Mouse (Mus musculus): ENCODE measurements around the gene Slc17a9. TPM values are rescaled to one million over a fixed set of nuclear protein-coding genes. Genes with fewer than 3 reads are reported as not detected.

Slc17a9 gene
- not detected in 2 replicates for polyA plus RNA-seq (2012; ENCODE audit: insufficient read depth, insufficient read length, low replicate concordance, missing spikeins)

DNA sequence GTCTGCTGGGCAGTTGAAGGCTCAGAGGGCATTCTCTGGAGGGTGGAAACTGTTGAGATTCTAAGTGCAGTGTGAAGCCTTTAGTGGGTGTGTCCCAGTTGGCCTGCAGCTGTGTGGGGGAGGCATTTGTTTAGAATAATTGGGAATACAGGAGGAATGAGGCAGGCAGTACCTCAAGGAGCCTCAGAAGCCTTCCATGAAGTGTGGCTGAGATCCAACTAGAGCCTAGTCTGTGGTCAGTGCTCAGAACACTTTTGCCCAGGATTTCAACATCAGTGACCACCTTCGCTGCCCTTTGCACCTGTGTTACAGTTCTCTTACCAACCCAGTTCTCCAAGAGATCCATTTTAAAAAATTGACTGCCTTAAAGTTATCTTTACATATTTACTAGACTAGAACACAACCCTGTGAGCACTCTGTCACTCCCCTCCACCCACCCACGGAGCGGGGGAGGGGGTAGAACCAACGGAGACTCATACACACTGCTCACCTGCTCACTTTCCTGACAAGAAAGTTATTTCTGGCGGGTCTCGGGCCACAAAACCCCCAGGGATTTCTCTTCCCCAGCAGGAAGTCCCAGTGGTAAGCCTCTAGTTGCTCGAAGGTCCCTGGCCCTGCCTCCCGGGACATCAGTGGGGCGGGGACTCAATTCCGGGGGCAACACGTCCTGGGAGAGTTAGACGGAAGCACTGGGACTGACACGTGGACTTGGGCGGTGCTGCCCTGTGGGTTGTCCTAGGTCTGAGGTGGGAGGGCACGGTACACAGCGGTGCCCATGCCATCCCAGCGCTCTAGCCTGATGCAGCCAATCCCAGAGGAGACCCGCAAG is at the start of gene Slc17a9:
Slc17a9 (plus strand) TSS at position 679 of the 829 bp plus-strand sequence.
- no peak for TF ChIP-seq POLR2A (IDR thresholded peaks at IDR 0.05; ENCODE audit: insufficient read depth, low read depth, low read length)
- no peak for TF ChIP-seq CTCF (IDR thresholded peaks at IDR 0.05; ENCODE audit: insufficient read depth, low read depth, low read length)
- WGBS = 5% methylated on average over 18 of the region's 18 CpGs

GRCm38 (mm10) chr2:180676706-180677105 is 48.4 kb upstream of the Slc17a9 start:
- TF ChIP-seq POLR2A (IDR thresholded peaks at IDR 0.05; ENCODE audit: insufficient read depth, low read depth, low read length) (no peak), CTCF (IDR thresholded peaks at IDR 0.05; ENCODE audit: insufficient read depth, low read depth, low read length) (no peak)
- 87% methylated on average over 2 of the region's 2 CpGs for WGBS

More for the DNA sequence above, at the start of gene Slc17a9:
- peaks cover 21% of the 10 kb centered on the region for H3K4me1 ChIP-seq (ENCODE audit: control insufficient read depth, insufficient read depth, low read length)
- no peak within 1 kb of the TSS for H3K4me3 ChIP-seq (ENCODE audit: insufficient read depth, low read depth, low read length)
- H3K27ac ChIP-seq (ENCODE audit: insufficient read depth, low read depth, low read length) = no peak within 1 kb of the TSS; the same call in 1 of the 2 replicates

GRCm38 (mm10) chr2:180678609-180679140 is 46.4 kb upstream of the Slc17a9 start:
- Histone ChIP-seq H3K4me1 (ENCODE audit: control insufficient read depth, insufficient read depth, low read length) (no peaks in the 10 kb centered on the region), H3K4me3 (ENCODE audit: insufficient read depth, low read depth, low read length) (no peak overlapping the region), H3K27ac (ENCODE audit: insufficient read depth, low read depth, low read length) (no peak overlapping the region)
- 11% methylated on average over 4 of the region's 4 CpGs for WGBS
- TF ChIP-seq CTCF (IDR thresholded peaks at IDR 0.05; ENCODE audit: insufficient read depth, low read depth, low read length) (peak; percentile 23; the same call in 1 of the 2 replicates), POLR2A (IDR thresholded peaks at IDR 0.05; ENCODE audit: insufficient read depth, low read depth, low read length) (no peak)

More at GRCm38 (mm10) chr2:180676706-180677105, 48.4 kb upstream of the Slc17a9 start:
- no peak overlapping the region for H3K27ac ChIP-seq (ENCODE audit: insufficient read depth, low read depth, low read length)
- no peak overlapping the region for H3K4me3 ChIP-seq (ENCODE audit: insufficient read depth, low read depth, low read length)
- no peaks in the 10 kb centered on the region for H3K4me1 ChIP-seq (ENCODE audit: control insufficient read depth, insufficient read depth, low read length)

DNA sequence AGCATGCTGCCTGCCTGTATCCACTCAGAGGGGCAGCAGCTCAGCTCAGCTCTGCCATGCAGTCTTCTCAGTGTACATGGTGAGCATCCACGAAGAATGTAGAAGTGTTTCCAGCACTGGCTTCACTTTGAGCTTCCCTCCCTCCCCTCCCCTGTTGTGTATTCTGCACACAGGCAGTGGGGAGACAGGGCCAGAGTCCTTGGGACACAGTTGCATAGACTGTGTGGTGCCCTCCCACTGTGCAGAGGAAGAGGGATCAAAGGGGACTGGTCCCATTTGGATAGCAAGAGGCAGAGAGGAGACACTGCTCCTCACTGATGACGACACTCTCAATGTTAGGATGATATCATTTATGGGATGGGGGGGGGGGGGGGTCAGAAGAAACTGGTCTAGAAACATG is 43.8 kb upstream of the Slc17a9 start:
- Histone ChIP-seq H3K4me1 (ENCODE audit: control insufficient read depth, insufficient read depth, low read length) (no peaks in the 10 kb centered on the region), H3K27ac (ENCODE audit: insufficient read depth, low read depth, low read length) (no peak overlapping the region), H3K4me3 (ENCODE audit: insufficient read depth, low read depth, low read length) (no peak overlapping the region)
- WGBS = 54% methylated on average over 2 of the region's 2 CpGs
- TF ChIP-seq CTCF (IDR thresholded peaks at IDR 0.05; ENCODE audit: insufficient read depth, low read depth, low read length) = no peak
- no peak for TF ChIP-seq POLR2A (IDR thresholded peaks at IDR 0.05; ENCODE audit: insufficient read depth, low read depth, low read length)

DNA sequence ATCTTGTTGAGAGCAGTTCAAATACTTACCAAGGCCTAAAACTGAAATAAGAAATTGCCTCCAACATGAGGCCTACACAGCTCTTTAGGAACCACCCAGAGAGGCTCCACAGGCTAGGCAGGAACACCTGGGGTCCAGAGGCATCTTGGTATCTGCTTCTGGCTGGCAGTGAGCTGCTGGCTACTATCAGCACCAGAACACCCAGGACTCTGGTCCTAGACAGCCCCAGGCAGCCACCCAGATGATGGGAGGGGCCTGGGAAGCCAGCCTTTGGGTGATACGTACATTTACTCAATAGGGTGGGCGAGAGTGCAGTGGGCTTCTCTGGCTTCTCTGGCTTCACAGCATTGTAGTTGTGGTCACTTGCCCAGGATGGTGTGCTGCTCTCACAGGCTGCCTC is 41.5 kb upstream of the Slc17a9 start:
- Histone ChIP-seq H3K4me3 (ENCODE audit: insufficient read depth, low read depth, low read length) (no peak overlapping the region), H3K4me1 (ENCODE audit: control insufficient read depth, insufficient read depth, low read length) (no peaks in the 10 kb centered on the region), H3K27ac (ENCODE audit: insufficient read depth, low read depth, low read length) (no peak overlapping the region)
- 83% methylated on average over 2 of the region's 2 CpGs for WGBS
- TF ChIP-seq POLR2A (IDR thresholded peaks at IDR 0.05; ENCODE audit: insufficient read depth, low read depth, low read length) (no peak), CTCF (IDR thresholded peaks at IDR 0.05; ENCODE audit: insufficient read depth, low read depth, low read length) (no peak)

DNA sequence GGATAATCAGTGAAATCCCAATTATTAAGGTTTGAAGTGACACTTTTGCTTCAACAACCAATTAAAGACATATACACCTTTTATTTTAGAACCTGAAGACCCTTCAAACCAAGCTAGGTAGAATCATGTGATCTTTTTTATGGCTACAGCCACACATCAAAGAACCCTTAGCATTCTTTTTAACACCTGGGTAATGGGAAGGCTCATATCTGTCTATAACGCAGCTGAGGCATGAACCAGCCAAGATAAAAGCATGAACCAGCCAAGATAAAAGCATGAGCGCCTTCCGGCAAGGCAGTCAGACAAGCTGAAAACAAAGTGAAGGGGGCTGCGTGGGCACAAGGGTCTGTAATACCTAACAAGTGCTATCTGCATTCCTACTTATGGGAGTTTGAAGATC is 41.0 kb upstream of the Slc17a9 start:
- no peak overlapping the region for H3K4me3 ChIP-seq (ENCODE audit: insufficient read depth, low read depth, low read length)
- WGBS = 89% methylated on average over 4 of the region's 4 CpGs

GRCm38 (mm10) chr2:180689841-180690240 is 35.2 kb upstream of the Slc17a9 start:
- Histone ChIP-seq H3K4me1 (ENCODE audit: control insufficient read depth, insufficient read depth, low read length) (peaks cover 11% of the 10 kb centered on the region), H3K27ac (ENCODE audit: insufficient read depth, low read depth, low read length) (no peak overlapping the region), H3K4me3 (ENCODE audit: insufficient read depth, low read depth, low read length) (no peak overlapping the region)
- TF ChIP-seq CTCF (IDR thresholded peaks at IDR 0.05; ENCODE audit: insufficient read depth, low read depth, low read length) = no peak
- 55% methylated on average over 5 of the region's 5 CpGs for WGBS

More for the DNA sequence above, 41.0 kb upstream of the Slc17a9 start:
- H3K4me1 ChIP-seq (ENCODE audit: control insufficient read depth, insufficient read depth, low read length) = no peaks in the 10 kb centered on the region
- H3K27ac ChIP-seq (ENCODE audit: insufficient read depth, low read depth, low read length) = no peak overlapping the region
- TF ChIP-seq POLR2A (IDR thresholded peaks at IDR 0.05; ENCODE audit: insufficient read depth, low read depth, low read length) = no peak
- TF ChIP-seq CTCF (IDR thresholded peaks at IDR 0.05; ENCODE audit: insufficient read depth, low read depth, low read length) = no peak

DNA sequence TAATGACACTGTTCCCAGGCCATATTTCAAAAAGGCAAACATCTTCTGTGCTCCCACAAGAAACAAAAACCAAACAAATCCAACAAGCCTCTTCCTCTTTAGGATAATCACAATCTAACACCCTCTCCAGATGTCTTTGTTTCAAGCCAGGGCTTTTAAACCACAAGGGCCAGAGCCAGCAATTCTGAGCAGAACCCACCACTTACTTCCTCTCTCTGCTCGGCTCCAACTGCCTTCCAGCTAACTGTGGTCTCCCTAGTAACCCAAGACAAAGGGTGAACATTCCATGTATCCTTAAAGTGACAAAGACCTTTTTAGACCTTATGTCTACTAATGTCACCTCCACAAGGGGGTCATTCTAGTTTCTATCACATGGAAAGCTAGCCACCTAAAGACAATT is 32.4 kb upstream of the Slc17a9 start:
- Histone ChIP-seq H3K27ac (ENCODE audit: insufficient read depth, low read depth, low read length) (peak overlapping the region; percentile 57; the same call in 1 of the 2 replicates), H3K4me1 (ENCODE audit: control insufficient read depth, insufficient read depth, low read length) (peaks cover 11% of the 10 kb centered on the region), H3K4me3 (ENCODE audit: insufficient read depth, low read depth, low read length) (no peak overlapping the region)
- 0% methylated on average over 1 of the region's 1 CpGs for WGBS
- TF ChIP-seq POLR2A (IDR thresholded peaks at IDR 0.05; ENCODE audit: insufficient read depth, low read depth, low read length) = no peak
- no peak for TF ChIP-seq CTCF (IDR thresholded peaks at IDR 0.05; ENCODE audit: insufficient read depth, low read depth, low read length)

DNA sequence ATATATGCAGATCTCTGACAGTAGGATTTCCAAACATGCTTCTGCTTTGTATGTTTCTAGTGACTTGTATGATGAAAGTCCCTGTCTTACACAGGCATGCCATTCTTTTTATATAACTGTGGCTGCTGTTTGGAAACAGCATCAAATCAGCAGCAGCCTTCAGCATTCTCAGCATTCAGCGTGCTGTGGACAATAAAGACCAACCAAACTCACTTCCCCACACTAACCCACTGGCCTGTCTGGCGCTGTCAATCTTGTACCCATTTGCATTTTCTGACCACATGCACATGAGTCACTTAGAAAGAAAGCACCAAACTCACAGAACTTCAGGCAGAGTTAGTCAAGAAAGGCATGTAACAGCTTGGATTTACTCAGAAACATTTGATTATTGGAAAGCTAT is 29.9 kb upstream of the Slc17a9 start:
- Histone ChIP-seq H3K27ac (ENCODE audit: insufficient read depth, low read depth, low read length) (no peak overlapping the region), H3K4me1 (ENCODE audit: control insufficient read depth, insufficient read depth, low read length) (peaks cover 9% of the 10 kb centered on the region), H3K4me3 (ENCODE audit: insufficient read depth, low read depth, low read length) (no peak overlapping the region)
- TF ChIP-seq POLR2A (IDR thresholded peaks at IDR 0.05; ENCODE audit: insufficient read depth, low read depth, low read length) (no peak), CTCF (IDR thresholded peaks at IDR 0.05; ENCODE audit: insufficient read depth, low read depth, low read length) (no peak)
- 22% methylated on average over 2 of the region's 2 CpGs for WGBS

All from olfactory bulb, adult 2 months (tissue).